Mouse (Mus musculus): ENCODE measurements around the gene Hoxc6. TPM values are rescaled to one million over a fixed set of nuclear protein-coding genes. Genes with fewer than 3 reads are reported as not detected.

Gene Hoxc6
- total RNA-seq, 2 experiments from 2014 or later = 0.15 TPM; not detected in 1

Small RNAs within 50 kb of the gene (microRNA-seq; reads per million reads assigned to microRNA genes)
- gene Mir196a-2 = 0.24 to 0.35 reads per million in 2 experiments
- gene Mir615 = 2.1 to 7.6 reads per million in 2 experiments

Other genes with a start within 250 kb of the Hoxc6 start
- gene Hoxc13, start 77.2 kb upstream of the Hoxc6 start, total RNA-seq (2021) = not detected
- not detected for gene Hoxc12, start 61.5 kb upstream of the Hoxc6 start, total RNA-seq (2021)
- gene Hoxc11, start 43.8 kb upstream of the Hoxc6 start, total RNA-seq (2021) = not detected
- not detected for gene Hoxc10, start 31.5 kb upstream of the Hoxc6 start, total RNA-seq (2021)
- gene Hoxc5, start 30.8 kb upstream of the Hoxc6 start, total RNA-seq (2021) = under 1 TPM; 0.12 to 0.15 TPM
- not detected for gene Hoxc9, start 21.8 kb upstream of the Hoxc6 start, total RNA-seq (2021)
- not detected for gene Hoxc8, start 7.7 kb upstream of the Hoxc6 start, total RNA-seq (2021)
- under 1 TPM in 1 of 2 experiments, not detected in 1; 0.24 TPM for gene Hoxc4, start 20.7 kb downstream of the Hoxc6 start, total RNA-seq (2021)
- gene Smug1, start 168.8 kb downstream of the Hoxc6 start, total RNA-seq (2021) = 10 to 100 TPM; 13.7 to 16.1 TPM
- 10 to 100 TPM; 81.3 to 97.4 TPM for gene Cbx5, start 241.6 kb downstream of the Hoxc6 start, total RNA-seq (2021)
- 100 to 1,000 TPM; 299 to 318 TPM for gene Hnrnpa1, start 242.2 kb downstream of the Hoxc6 start, total RNA-seq (2021)

Measured in heart, postnatal 10 days (tissue).